15 mouse cellular contexts compared by ENCODE assay signal in genomic region chr1:90404717-90405487, GRCm38 (mm10).
DNase-seq lines count a peak whose midpoint lies in the region; ATAC-seq lines count a peak whose summit lies in the region.
"Had no signal": no experiment of that assay in that cellular context is flagged by ENCODE, and none has a peak within 500 bp of the region (broad histone marks: within the 10 kb centered on the region; RNA-seq: fewer than 3 reads in every experiment).

No protein-coding gene starts in this region.

- DNase-seq in heart, postnatal 4 days = no peak
- peak; percentile 9 for DNase-seq in lung, postnatal 25 days (ENCODE audit: low spot score)
- no peak for DNase-seq in lung, postnatal 4 days
- no peak for DNase-seq in embryonic facial prominence, embryonic 10.5 days (ENCODE audit: low spot score)
- DNase-seq in thymus, postnatal 36 days = no peak
- no peak for DNase-seq in thymus, adult 18-20 months
- DNase-seq: adrenal gland, postnatal 10 days; cerebellum, adult 9-10 months; gastrocnemius, postnatal 36 days; right cerebral cortex, postnatal 25 days; thymus, postnatal 14 days had no signal

- H3K27me3 ChIP-seq in heart, embryonic 11.5 days (ENCODE audit: control insufficient read depth, insufficient read depth, low read length) = no peaks in the 10 kb centered on the region
- H3K27me3 ChIP-seq in embryonic facial prominence, embryonic 10.5 days (replicated peaks; ENCODE audit: low read depth, poor library complexity, severe bottlenecking) = peaks cover 17% of the 10 kb centered on the region
- no peaks in the 10 kb centered on the region for H3K27me3 ChIP-seq in stomach, embryonic 14.5 days (ENCODE audit: control insufficient read depth, insufficient read depth, low read length)
- H3K27me3 ChIP-seq: heart, embryonic 15.5 days; limb, embryonic 12.5 days had no signal

- no peak overlapping the region for H3K4me3 ChIP-seq in heart, embryonic 11.5 days (ENCODE audit: low read depth, low read length)
- no peak overlapping the region for H3K4me3 ChIP-seq in embryonic facial prominence, embryonic 10.5 days
- no peak overlapping the region for H3K4me3 ChIP-seq in stomach, embryonic 14.5 days (ENCODE audit: low read depth, low read length)
- H3K4me3 ChIP-seq: heart, embryonic 15.5 days; limb, embryonic 12.5 days had no signal

- WGBS in heart, embryonic 11.5 days (ENCODE audit: insufficient replicate concordance) = 62% methylated on average over 6 of the region's 6 CpGs
- 44% methylated on average over 6 of the region's 6 CpGs for WGBS in embryonic facial prominence, embryonic 10.5 days
- WGBS in stomach, embryonic 14.5 days = 32% methylated on average over 6 of the region's 6 CpGs

- H3K9me3 ChIP-seq in heart, embryonic 11.5 days (replicated peaks; ENCODE audit: control insufficient read depth, low read length) = no peaks in the 10 kb centered on the region
- H3K9me3 ChIP-seq in embryonic facial prominence, embryonic 10.5 days = no peaks in the 10 kb centered on the region
- H3K9me3 ChIP-seq in stomach, embryonic 14.5 days (ENCODE audit: control insufficient read depth, low read depth, low read length) = no peaks in the 10 kb centered on the region
- H3K9me3 ChIP-seq: heart, embryonic 15.5 days; limb, embryonic 12.5 days had no signal

- no peak for ATAC-seq in heart, embryonic 11.5 days (replicated peaks; ENCODE audit: insufficient number of reproducible peaks, low FRiP score, low TSS enrichment)
- ATAC-seq in stomach, embryonic 14.5 days (ENCODE audit: insufficient number of reproducible peaks, insufficient read depth, low FRiP score, low read depth) = 0 out of 2 replicates have a peak, but pooled peaks have one; percentile 51

- H3K4me1 ChIP-seq in heart, embryonic 11.5 days (ENCODE audit: control insufficient read depth, insufficient read depth, low read length) = peaks cover 3% of the 10 kb centered on the region; the same call in 1 of the 2 replicates
- H3K4me1 ChIP-seq in embryonic facial prominence, embryonic 10.5 days = peaks cover 41% of the 10 kb centered on the region
- peaks cover 9% of the 10 kb centered on the region; the same call in 1 of the 2 replicates for H3K4me1 ChIP-seq in stomach, embryonic 14.5 days (ENCODE audit: control insufficient read depth, insufficient read depth, low read length)
- H3K4me1 ChIP-seq: heart, embryonic 15.5 days had no signal

- no peak overlapping the region for H3K4me2 ChIP-seq in heart, embryonic 11.5 days
- H3K4me2 ChIP-seq in stomach, embryonic 14.5 days (replicated peaks; ENCODE audit: low read depth, low read length) = no peak overlapping the region
- H3K4me2 ChIP-seq: heart, embryonic 15.5 days; limb, embryonic 12.5 days had no signal

- peak overlapping the region; percentile 22; the same call in 1 of the 2 replicates for H3K27ac ChIP-seq in heart, embryonic 11.5 days (ENCODE audit: low read depth, low read length)
- H3K27ac ChIP-seq in embryonic facial prominence, embryonic 10.5 days (replicated peaks) = peak overlapping the region; percentile 48; the same call in 1 of the 2 replicates
- no peak overlapping the region for H3K27ac ChIP-seq in stomach, embryonic 14.5 days (ENCODE audit: low read length)
- H3K27ac ChIP-seq: heart, embryonic 15.5 days; limb, embryonic 12.5 days had no signal

- no peaks in the 10 kb centered on the region for H3K36me3 ChIP-seq in heart, embryonic 11.5 days (ENCODE audit: control insufficient read depth, insufficient read depth, low read length)
- no peaks in the 10 kb centered on the region for H3K36me3 ChIP-seq in embryonic facial prominence, embryonic 10.5 days (replicated peaks)
- H3K36me3 ChIP-seq in stomach, embryonic 14.5 days (ENCODE audit: control insufficient read depth, insufficient read depth, low read length) = no peaks in the 10 kb centered on the region
- H3K36me3 ChIP-seq: heart, embryonic 15.5 days; limb, embryonic 12.5 days had no signal

- no peak overlapping the region for H3K9ac ChIP-seq in heart, embryonic 11.5 days (ENCODE audit: low read depth, low read length)
- no peak overlapping the region for H3K9ac ChIP-seq in stomach, embryonic 14.5 days (replicated peaks; ENCODE audit: low read depth, low read length)
- H3K9ac ChIP-seq: heart, embryonic 15.5 days; limb, embryonic 12.5 days had no signal
